Mouse (Mus musculus) pancreas, adult 10 weeks (tissue): ENCODE data around the gene Rictor. TPM values are rescaled to one million over a fixed set of nuclear protein-coding genes. Genes with fewer than 3 reads are reported as not detected.

Experiments
- polyA plus RNA-seq: library from polyadenylated mRNA; stranded (reverse); fragments of 350-450 nt; fragmentation: Illumina TruSeq; extraction: RNeasy Lipid Tissue Mini Kit (QIAGEN cat#74804); gene quantifications from one replicate; pipeline ENCODE4 v1.2.3, GENCODE M21; 2015; ENCODE audit warnings: low read depth, low replicate concordance; ENCODE audit not compliant: insufficient read depth

Rictor gene
- 4.1 TPM for polyA plus RNA-seq

DNA sequence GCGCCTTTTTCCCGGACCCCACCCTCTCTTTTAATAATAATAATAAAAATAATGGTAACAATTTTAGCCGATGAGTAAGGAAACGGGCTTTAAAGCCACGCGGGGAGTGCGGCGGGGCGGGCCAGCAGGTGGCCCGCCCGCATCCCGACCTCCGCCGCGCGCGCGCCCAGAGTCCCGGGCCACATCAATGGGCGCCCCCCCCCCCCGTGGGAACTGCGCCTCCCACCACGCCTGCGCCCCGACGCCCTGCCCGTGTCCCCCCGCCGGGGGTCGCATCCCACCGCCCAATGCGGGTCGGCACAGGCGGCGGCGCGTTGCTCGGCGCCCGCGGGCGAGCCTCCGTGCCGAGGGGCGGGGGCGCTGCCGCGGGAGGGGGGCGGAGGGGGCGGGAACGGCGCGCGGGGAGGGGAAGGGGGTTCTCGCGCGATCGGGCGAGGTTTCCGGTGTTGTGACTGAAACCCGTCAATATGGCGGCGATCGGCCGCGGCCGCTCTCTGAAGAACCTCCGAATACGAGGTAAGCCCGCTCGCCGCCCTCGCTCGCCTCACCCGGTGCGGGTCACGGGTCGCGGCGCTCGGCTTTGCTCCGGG is at the start of gene Rictor:
Rictor (plus strand) TSS at position 444 of the 590 bp plus-strand sequence.

Other genes starting within 250 kb of the Rictor start
- 10.1 TPM for gene Fyb, start 185.5 kb upstream of the Rictor start, polyA plus RNA-seq
- 7.7 TPM for gene Osmr, start 166.6 kb downstream of the Rictor start, polyA plus RNA-seq